Mouse (Mus musculus) retina, postnatal 7 days (tissue): ENCODE data around the gene Slc25a19.

Experiments
- DNase-seq: peaks from one replicate; pipeline ENCODE4 v3.0.0-alpha.2; 2012; ENCODE audit warnings: low read depth, low spot score

Gene Slc25a19

GRCm38 (mm10) chr11:115599722-115600121, 28.4 kb downstream of the Slc25a19 start:
- no peak for DNase-seq

DNA sequence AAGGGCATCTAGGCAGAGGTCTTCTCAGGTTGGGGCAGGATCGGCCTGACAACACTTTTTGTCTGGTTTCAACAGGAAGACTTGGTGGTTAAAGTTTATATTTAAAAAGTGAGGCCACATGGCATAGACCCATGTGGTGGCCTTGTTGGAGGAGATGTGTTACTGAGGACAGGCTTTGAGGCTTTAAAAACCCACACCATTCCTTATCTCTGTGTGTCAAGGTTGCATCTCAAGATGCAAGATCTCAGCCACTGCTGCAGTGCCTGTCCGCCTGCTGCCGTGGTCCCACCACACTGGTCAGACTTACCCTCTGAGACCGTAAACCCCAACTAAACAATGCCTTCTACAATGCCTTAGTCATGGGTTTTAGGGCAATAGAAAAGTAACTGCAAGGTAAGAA, 29.8 kb downstream of the Slc25a19 start:
- DNase-seq, result no peak

DNA sequence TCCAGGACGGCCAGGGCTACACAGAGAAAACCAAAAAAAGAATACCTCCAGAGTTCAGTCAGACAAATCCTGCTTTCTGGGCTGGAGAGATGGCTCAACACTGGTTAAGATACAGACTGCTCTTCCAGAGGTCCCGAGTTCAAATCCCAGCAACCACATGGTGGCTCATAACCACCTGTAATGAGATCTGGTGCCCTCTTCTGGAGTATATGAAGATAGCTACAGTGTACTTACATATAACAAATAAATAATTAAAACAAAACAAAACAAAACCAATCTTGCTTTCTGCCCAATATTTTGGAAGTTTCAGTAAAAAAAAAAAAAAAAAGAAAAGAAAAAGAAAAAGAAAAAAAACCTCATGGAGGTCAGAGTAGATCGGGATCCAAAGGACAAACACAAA, 32.9 kb downstream of the Slc25a19 start:
- DNase-seq, result no peak

GRCm38 (mm10) chr11:115590526-115591075, 37.5 kb downstream of the Slc25a19 start:
- no peak for DNase-seq

GRCm38 (mm10) chr11:115587984-115588383, 40.1 kb downstream of the Slc25a19 start:
- no peak for DNase-seq

DNA sequence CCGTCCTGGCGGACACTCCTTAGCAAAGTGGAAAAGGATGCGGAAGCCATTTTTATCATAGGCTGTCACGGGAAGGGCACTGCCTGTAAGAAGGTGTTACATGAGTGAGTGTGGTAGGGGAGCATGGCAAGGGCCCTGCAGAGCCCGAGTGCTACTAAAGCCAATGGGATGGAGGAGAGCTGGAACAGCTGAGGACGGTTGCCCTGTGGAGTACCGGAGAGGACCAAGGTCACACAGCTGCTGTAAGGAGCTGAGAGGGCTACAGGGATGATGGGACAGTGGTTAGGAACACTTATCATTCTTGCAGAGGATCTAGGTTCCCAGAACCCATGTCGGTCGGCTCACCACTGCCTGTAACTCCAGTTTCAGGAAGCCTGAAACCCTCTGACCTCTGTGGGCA, 41.7 kb downstream of the Slc25a19 start:
- DNase-seq, result no peak

GRCm38 (mm10) chr11:115585573-115586100, 42.5 kb downstream of the Slc25a19 start:
- DNase-seq, result no peak

DNA sequence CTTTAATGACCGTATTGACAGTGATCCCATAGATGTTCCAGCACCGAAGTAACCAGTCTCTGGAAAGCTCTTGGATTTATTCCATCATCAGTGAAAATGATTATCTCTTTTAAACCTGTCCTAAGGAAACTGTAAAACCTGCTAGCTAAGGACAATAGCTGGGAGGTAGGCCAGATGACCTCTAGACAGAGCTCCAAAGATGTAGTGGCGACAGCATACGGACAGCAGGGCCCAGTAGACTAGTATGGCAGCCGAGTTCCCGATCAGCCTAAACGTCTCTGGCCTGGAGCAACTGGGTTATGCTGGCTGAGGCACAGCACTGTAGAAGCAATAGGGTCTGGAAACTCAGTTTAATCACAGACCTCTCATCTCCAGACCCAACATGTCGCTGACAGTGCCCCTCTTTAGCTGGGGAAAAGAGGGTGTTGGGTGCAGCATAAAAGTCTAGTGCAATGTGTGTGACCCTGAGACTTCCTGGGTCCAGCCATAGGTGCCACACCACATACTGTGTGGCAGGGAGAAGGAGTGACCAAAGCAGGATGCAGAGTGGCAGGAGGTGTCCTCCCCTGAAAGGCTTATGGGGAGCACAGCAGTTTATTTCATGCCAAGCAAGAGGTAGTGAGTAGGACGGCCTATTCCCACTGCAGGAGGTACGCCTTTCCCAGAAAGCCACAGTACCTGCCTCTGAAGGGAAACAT, 43.6 kb downstream of the Slc25a19 start:
- DNase-seq, result no peak

- DNase-seq, result no peak
Observed at GRCm38 (mm10) chr11:115582913-115583606, 45.0 kb downstream of the Slc25a19 start.

DNA sequence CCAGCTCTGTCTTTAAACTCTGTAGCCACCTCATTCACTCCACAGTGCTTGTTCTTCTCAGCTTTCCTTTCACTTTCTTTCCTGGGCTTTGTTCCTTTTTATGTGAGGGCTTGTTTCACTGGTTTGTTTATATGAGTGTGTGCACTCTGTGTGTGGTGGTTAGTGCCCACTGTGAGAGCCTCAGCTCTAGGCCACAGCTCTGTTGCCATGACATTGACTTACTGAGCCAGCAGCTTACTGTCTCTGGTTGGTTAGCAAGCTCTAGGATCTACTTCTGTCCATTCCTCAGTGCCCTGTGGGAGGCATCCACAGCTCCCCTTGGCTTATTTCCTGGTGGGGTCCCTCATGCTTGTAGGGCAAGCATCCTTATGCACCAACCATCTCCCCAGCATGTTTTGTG, 49.0 kb downstream of the Slc25a19 start:
- no peak for DNase-seq

- DNase-seq, result no peak
Observed at GRCm38 (mm10) chr11:115564961-115565360, 63.1 kb downstream of the Slc25a19 start.
